Mouse (Mus musculus): ENCODE results near the gene Psen2. TPM values are rescaled to one million over a fixed set of nuclear protein-coding genes. Genes with fewer than 3 reads are reported as not detected.

The Psen2 gene
- polyA plus RNA-seq, 1 experiment from 2014 or later, result 7.3 TPM

DNA sequence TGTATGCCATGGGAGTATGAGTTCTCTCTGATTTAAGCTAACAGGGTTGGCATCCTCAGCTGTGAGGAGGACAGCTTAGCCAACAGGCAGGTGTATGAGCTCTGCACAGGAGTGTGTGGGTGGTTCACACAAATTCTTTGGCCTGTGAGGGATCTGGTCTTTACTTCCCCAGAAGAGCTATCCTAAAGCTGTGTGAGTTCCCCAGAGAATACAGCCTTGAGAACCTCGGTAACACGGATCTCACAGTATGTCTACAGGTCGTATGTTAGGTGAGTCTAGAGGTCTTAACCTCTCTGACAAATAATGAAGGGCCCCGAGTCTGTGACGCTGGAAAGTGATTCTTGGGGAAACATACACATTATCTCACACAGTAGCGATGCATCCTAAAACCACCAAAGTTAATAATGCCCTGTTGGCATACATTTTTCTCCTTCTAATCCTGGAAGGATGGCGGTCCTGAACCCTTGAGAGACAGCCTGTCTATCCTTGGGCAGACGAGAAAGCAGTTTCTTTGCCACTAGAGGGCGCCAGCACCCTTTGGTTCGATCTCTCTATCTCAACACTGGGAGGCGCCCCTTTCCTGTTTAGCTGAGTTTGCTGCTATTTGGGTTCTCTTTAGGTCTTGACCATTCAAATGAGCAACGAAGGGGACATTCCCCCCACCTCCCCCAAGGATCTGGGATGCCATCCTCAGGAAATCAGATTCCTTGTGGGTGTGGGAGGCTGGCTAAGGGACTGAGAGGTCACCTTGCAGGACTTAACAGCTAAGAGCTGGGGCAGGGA, 5.2 kb upstream of the Psen2 start:
- WGBS, result 18% methylated on average over 12 of the region's 12 CpGs
- H3K9me3 ChIP-seq (replicated peaks), result no peaks in the 10 kb centered on the region

GRCm38 (mm10) chr1:180267151-180267550, 3.9 kb upstream of the Psen2 start:
- H3K4me1 ChIP-seq, result no peaks in the 10 kb centered on the region
- 76% methylated on average over 10 of the region's 10 CpGs for WGBS
- no peak for ATAC-seq

More for the DNA sequence above, 5.2 kb upstream of the Psen2 start:
- peaks cover 11% of the 10 kb centered on the region; the same call in 1 of the 2 replicates for H3K27me3 ChIP-seq
- no peak overlapping the region for H3K4me2 ChIP-seq
- H3K4me1 ChIP-seq, result no peaks in the 10 kb centered on the region
- no peaks in the 10 kb centered on the region for H3K36me3 ChIP-seq (ENCODE audit: poor library complexity, severe bottlenecking)
- H3K27ac ChIP-seq, result no peak overlapping the region
- ATAC-seq, result peak; percentile 86
- no peak overlapping the region for H3K9ac ChIP-seq
- H3K4me3 ChIP-seq, result no peak overlapping the region

DNA sequence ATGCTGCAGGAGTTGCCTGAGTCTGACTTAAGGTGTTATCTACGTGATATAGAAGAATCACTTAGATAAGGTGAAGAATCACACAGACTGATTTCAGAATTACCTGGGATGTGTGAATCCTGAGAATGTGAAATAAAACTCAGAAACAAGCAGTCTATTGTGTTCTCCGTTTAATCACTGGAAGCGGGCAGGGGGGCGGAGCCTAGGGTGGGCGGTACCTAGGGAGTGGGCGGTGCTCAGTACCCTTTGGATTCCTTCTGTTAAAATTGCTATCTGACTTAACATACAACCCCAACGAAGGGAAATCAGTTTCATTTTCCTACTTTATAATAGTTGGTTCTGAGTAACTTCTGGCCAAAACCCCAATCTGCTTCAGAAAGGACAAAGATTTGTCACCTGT, 2.2 kb upstream of the Psen2 start:
- Histone ChIP-seq H3K27ac (no peak overlapping the region), H3K9ac (no peak overlapping the region), H3K4me2 (peak overlapping the region; percentile 25; the same call in 1 of the 2 replicates), H3K27me3 (peaks cover 11% of the 10 kb centered on the region; the same call in 1 of the 2 replicates), H3K4me1 (no peaks in the 10 kb centered on the region), H3K9me3 (replicated peaks) (no peaks in the 10 kb centered on the region), H3K4me3 (no peak overlapping the region), H3K36me3 (ENCODE audit: poor library complexity, severe bottlenecking) (no peaks in the 10 kb centered on the region)
- WGBS, result 8% methylated on average over 7 of the region's 7 CpGs
- ATAC-seq, result no peak

More at GRCm38 (mm10) chr1:180267151-180267550, 3.9 kb upstream of the Psen2 start:
- no peak overlapping the region for H3K27ac ChIP-seq
- no peaks in the 10 kb centered on the region for H3K36me3 ChIP-seq (ENCODE audit: poor library complexity, severe bottlenecking)
- H3K9me3 ChIP-seq (replicated peaks), result no peaks in the 10 kb centered on the region
- peaks cover 11% of the 10 kb centered on the region; the same call in 1 of the 2 replicates for H3K27me3 ChIP-seq
- no peak overlapping the region for H3K9ac ChIP-seq
- H3K4me3 ChIP-seq, result no peak overlapping the region
- no peak overlapping the region for H3K4me2 ChIP-seq

DNA sequence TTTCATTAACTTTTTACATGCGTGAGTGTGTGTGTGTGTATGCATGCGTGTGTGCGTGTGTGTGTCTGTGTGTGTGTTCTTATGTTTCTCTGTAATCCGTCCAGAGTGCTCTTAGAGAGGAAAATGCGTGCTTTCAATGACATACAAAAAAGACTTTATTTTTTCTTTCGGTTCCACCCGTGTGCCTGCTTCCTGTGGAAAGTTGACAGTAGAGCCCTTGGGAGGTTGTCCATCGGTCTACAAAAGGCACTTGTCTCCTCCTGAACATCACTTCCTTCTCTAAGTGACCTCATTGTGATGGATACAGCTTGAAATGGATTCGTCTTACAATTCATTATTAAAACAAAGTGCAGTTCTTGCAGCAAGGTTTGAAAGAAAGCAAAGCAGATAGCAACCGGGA, 1.6 kb upstream of the Psen2 start:
- Histone ChIP-seq H3K4me2 (0 out of 2 replicates have a peak overlapping the region, but pooled peaks have one; percentile 25), H3K27ac (no peak overlapping the region), H3K9ac (no peak overlapping the region), H3K9me3 (replicated peaks) (no peaks in the 10 kb centered on the region), H3K27me3 (peaks cover 11% of the 10 kb centered on the region; the same call in 1 of the 2 replicates), H3K4me1 (no peaks in the 10 kb centered on the region), H3K36me3 (ENCODE audit: poor library complexity, severe bottlenecking) (no peaks in the 10 kb centered on the region), H3K4me3 (no peak overlapping the region)
- no peak for ATAC-seq
- 68% methylated on average over 10 of the region's 10 CpGs for WGBS

GRCm38 (mm10) chr1:180264389-180264788, 1.2 kb upstream of the Psen2 start:
- Histone ChIP-seq H3K4me2 (no peak overlapping the region), H3K4me1 (no peaks in the 10 kb centered on the region), H3K9ac (no peak overlapping the region), H3K36me3 (ENCODE audit: poor library complexity, severe bottlenecking) (no peaks in the 10 kb centered on the region), H3K27me3 (peaks cover 11% of the 10 kb centered on the region; the same call in 1 of the 2 replicates), H3K9me3 (replicated peaks) (no peaks in the 10 kb centered on the region), H3K4me3 (no peak overlapping the region), H3K27ac (no peak overlapping the region)
- ATAC-seq, result no peak
- 91% methylated on average over 6 of the region's 6 CpGs for WGBS

- Histone ChIP-seq H3K27ac (no peak overlapping the region), H3K27me3 (peaks cover 8% of the 10 kb centered on the region; the same call in 1 of the 2 replicates), H3K4me3 (no peak overlapping the region), H3K36me3 (ENCODE audit: poor library complexity, severe bottlenecking) (no peaks in the 10 kb centered on the region), H3K4me2 (no peak overlapping the region), H3K9me3 (replicated peaks) (no peaks in the 10 kb centered on the region), H3K9ac (no peak overlapping the region), H3K4me1 (no peaks in the 10 kb centered on the region)
- ATAC-seq, result no peak
- WGBS, result 84% methylated on average over 8 of the region's 8 CpGs
Measured at GRCm38 (mm10) chr1:180261857-180262570, 1.2 kb downstream of the Psen2 start.

- no peaks in the 10 kb centered on the region for H3K36me3 ChIP-seq (ENCODE audit: poor library complexity, severe bottlenecking)
- H3K27me3 ChIP-seq, result 0 out of 2 replicates have a peak, but pooled peaks cover 2% of the 10 kb centered on the region
- 87% methylated on average over 3 of the region's 3 CpGs for WGBS
- ATAC-seq, result no peak
- H3K9ac ChIP-seq, result no peak overlapping the region
- 0 out of 2 replicates have a peak, but pooled peaks cover 3% of the 10 kb centered on the region for H3K4me1 ChIP-seq
- H3K27ac ChIP-seq, result no peak overlapping the region
- H3K9me3 ChIP-seq (replicated peaks), result no peaks in the 10 kb centered on the region
- no peak overlapping the region for H3K4me3 ChIP-seq
- no peak overlapping the region for H3K4me2 ChIP-seq
Measured at GRCm38 (mm10) chr1:180261415-180261814, 1.8 kb downstream of the Psen2 start.

- WGBS, result 85% methylated on average over 2 of the region's 2 CpGs
- H3K9me3 ChIP-seq (replicated peaks), result no peaks in the 10 kb centered on the region
- no peak overlapping the region for H3K9ac ChIP-seq
- H3K4me3 ChIP-seq, result no peak overlapping the region
- H3K36me3 ChIP-seq (ENCODE audit: poor library complexity, severe bottlenecking), result no peaks in the 10 kb centered on the region
- no peaks in the 10 kb centered on the region for H3K27me3 ChIP-seq
- 0 out of 2 replicates have a peak, but pooled peaks cover 3% of the 10 kb centered on the region for H3K4me1 ChIP-seq
- no peak for ATAC-seq
- no peak overlapping the region for H3K4me2 ChIP-seq
- H3K27ac ChIP-seq, result no peak overlapping the region
Measured at GRCm38 (mm10) chr1:180260886-180261285, 2.4 kb downstream of the Psen2 start.

DNA sequence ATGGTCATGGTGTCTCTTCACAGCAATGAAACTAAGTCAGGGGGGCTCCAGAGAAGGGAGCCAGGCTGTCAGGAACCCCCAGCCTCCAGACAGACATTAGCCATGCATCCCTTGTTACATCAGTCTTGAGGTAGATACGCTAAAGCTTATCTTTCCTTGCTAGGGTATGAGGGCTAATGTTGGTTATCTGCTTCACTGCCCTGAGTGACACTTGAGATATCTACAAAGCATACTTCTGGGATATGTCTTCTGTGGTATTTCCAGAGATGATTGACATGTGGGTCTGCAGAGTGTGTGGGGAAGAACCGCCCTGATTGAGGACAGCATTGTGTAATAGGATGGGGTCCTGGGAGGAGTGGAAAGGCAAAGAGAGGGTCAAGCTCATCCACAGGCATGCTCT, 3.5 kb downstream of the Psen2 start:
- Histone ChIP-seq H3K4me1 (peaks cover 10% of the 10 kb centered on the region), H3K4me2 (no peak overlapping the region), H3K27me3 (peaks cover 4% of the 10 kb centered on the region; the same call in 1 of the 2 replicates), H3K4me3 (no peak overlapping the region), H3K27ac (no peak overlapping the region), H3K9me3 (replicated peaks) (no peaks in the 10 kb centered on the region), H3K36me3 (ENCODE audit: poor library complexity, severe bottlenecking) (no peaks in the 10 kb centered on the region), H3K9ac (no peak overlapping the region)
- WGBS, result 76% methylated on average over 2 of the region's 2 CpGs
- ATAC-seq, result no peak

DNA sequence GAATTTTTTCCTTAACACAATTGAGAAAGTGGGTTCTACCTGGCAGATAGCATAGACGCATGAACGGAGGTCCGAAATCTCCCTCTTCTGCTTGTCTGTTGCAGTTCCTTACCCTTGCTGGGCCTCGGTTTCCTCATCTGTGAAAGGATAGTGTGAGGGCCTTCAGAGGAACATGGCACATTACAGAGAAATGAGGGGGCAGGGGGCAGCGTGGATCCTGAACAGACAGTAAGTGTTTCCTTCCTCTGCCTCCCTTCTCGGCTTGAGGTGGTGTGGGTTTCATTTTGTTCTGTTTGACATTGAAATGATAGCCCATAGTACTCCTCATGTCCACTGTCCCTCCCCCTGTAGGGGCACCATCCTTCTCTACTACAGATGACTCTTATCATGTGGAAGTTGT, 5.8 kb downstream of the Psen2 start:
- Histone ChIP-seq H3K9me3 (replicated peaks) (no peaks in the 10 kb centered on the region), H3K4me3 (no peak overlapping the region), H3K9ac (no peak overlapping the region), H3K27ac (no peak overlapping the region), H3K36me3 (ENCODE audit: poor library complexity, severe bottlenecking) (no peaks in the 10 kb centered on the region), H3K4me1 (peaks cover 10% of the 10 kb centered on the region), H3K4me2 (0 out of 2 replicates have a peak overlapping the region, but pooled peaks have one; percentile 98), H3K27me3 (peaks cover 8% of the 10 kb centered on the region; the same call in 1 of the 2 replicates)
- 92% methylated on average over 6 of the region's 6 CpGs for WGBS
- ATAC-seq, result no peak

- Histone ChIP-seq H3K9ac (peak overlapping the region; percentile 78), H3K4me2 (peak overlapping the region; percentile 98), H3K4me3 (peak overlapping the region; percentile 67), H3K36me3 (ENCODE audit: poor library complexity, severe bottlenecking) (no peaks in the 10 kb centered on the region), H3K27me3 (peaks cover 8% of the 10 kb centered on the region; the same call in 1 of the 2 replicates), H3K9me3 (replicated peaks) (no peaks in the 10 kb centered on the region), H3K4me1 (peaks cover 10% of the 10 kb centered on the region), H3K27ac (no peak overlapping the region)
- no peak for ATAC-seq
- 59% methylated on average over 4 of the region's 4 CpGs for WGBS
Measured at GRCm38 (mm10) chr1:180256866-180257265, 6.4 kb downstream of the Psen2 start.

DNA sequence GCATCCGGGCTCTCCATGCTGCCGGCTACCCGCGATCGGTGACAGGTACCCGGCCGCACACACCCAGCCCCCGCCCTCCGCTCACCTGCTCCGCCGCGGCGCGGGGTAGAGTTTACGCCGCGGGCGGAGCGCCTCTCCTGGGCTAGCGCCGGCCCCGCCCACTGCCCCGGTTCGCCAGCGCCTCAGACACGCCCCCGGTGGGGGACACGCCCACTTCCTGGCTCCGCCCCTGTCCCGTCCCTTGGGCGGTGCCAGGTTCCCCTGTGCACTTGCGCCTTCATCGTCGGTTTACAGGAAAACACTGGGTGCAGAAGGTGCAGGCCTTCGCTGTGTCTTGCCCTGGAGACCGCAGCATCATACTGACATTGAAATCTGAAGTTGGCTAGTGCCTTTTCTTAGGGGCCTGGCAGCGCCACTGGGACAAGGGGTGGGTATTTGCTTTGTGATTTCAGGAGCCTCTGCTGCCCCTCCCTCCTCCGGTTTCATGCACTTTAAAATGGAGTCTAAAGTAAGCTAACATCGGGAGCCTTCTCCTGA, 7.0 kb downstream of the Psen2 start:
- H3K9ac ChIP-seq, result peak overlapping the region; percentile 78
- peak overlapping the region; percentile 22; the same call in 1 of the 2 replicates for H3K27ac ChIP-seq
- 1% methylated on average over 39 of the region's 39 CpGs for WGBS
- no peaks in the 10 kb centered on the region for H3K36me3 ChIP-seq (ENCODE audit: poor library complexity, severe bottlenecking)
- peak overlapping the region; percentile 67 for H3K4me3 ChIP-seq
- ATAC-seq, result peak; percentile 94
- peaks cover 8% of the 10 kb centered on the region; the same call in 1 of the 2 replicates for H3K27me3 ChIP-seq
- peak overlapping the region; percentile 98 for H3K4me2 ChIP-seq
- peaks cover 10% of the 10 kb centered on the region for H3K4me1 ChIP-seq
- no peaks in the 10 kb centered on the region for H3K9me3 ChIP-seq (replicated peaks)
